Mouse (Mus musculus) urinary bladder, adult 2 months (tissue): ENCODE data around the gene Ppp2r2c. TPM values are rescaled to one million over a fixed set of nuclear protein-coding genes. Genes with fewer than 3 reads are reported as not detected.

ENCODE experiments used
- DNase-seq: peaks from one replicate; pipeline ENCODE4 v3.0.0; 2022; ENCODE audit warnings: low spot score
- polyA plus RNA-seq: library from polyadenylated mRNA; depleted of rRNA; stranded (reverse); fragments of >200 nt; gene quantifications from 2 replicates; pipeline ENCODE4 v1.2.3, GENCODE M21; 2012

Ppp2r2c gene
- polyA plus RNA-seq, 1 experiment: 0.11 TPM

GRCm38 (mm10) chr5:36869578-36870236 is 1.4 kb downstream of the Ppp2r2c start:
- no peak for DNase-seq

GRCm38 (mm10) chr5:36870916-36871315 is 2.6 kb downstream of the Ppp2r2c start:
- no peak for DNase-seq

GRCm38 (mm10) chr5:36875956-36876355 is 7.6 kb downstream of the Ppp2r2c start:
- no peak for DNase-seq

GRCm38 (mm10) chr5:36876777-36877396 is 8.6 kb downstream of the Ppp2r2c start:
- no peak for DNase-seq

- no peak for DNase-seq
Measured at GRCm38 (mm10) chr5:36877641-36878040, 9.3 kb downstream of the Ppp2r2c start.

- DNase-seq: no peak
Measured at GRCm38 (mm10) chr5:36878801-36879200, 10.5 kb downstream of the Ppp2r2c start.

GRCm38 (mm10) chr5:36880622-36881021 is 12.3 kb downstream of the Ppp2r2c start:
- DNase-seq: no peak

- DNase-seq: no peak
Measured at GRCm38 (mm10) chr5:36883516-36883915, 15.2 kb downstream of the Ppp2r2c start.

GRCm38 (mm10) chr5:36885067-36885466 is 16.8 kb downstream of the Ppp2r2c start:
- DNase-seq: no peak

GRCm38 (mm10) chr5:36885595-36885994 is 17.3 kb downstream of the Ppp2r2c start:
- no peak for DNase-seq

GRCm38 (mm10) chr5:36886298-36886697 is 18.0 kb downstream of the Ppp2r2c start:
- no peak for DNase-seq

- DNase-seq: no peak
Measured at GRCm38 (mm10) chr5:36886852-36887283, 18.6 kb downstream of the Ppp2r2c start.

- no peak for DNase-seq
Measured at GRCm38 (mm10) chr5:36887299-36887988, 19.1 kb downstream of the Ppp2r2c start.

GRCm38 (mm10) chr5:36888501-36888900 is 20.2 kb downstream of the Ppp2r2c start:
- no peak for DNase-seq

GRCm38 (mm10) chr5:36888911-36889310 is 20.6 kb downstream of the Ppp2r2c start:
- DNase-seq: no peak

- DNase-seq: no peak
Measured at GRCm38 (mm10) chr5:36889380-36889886, 21.1 kb downstream of the Ppp2r2c start.

- no peak for DNase-seq
Measured at GRCm38 (mm10) chr5:36890794-36891193, 22.5 kb downstream of the Ppp2r2c start.

- DNase-seq: no peak
Measured at GRCm38 (mm10) chr5:36891793-36892470, 23.6 kb downstream of the Ppp2r2c start.

- DNase-seq: no peak
Measured at GRCm38 (mm10) chr5:36893263-36893662, 24.9 kb downstream of the Ppp2r2c start.

GRCm38 (mm10) chr5:36894070-36894469 is 25.8 kb downstream of the Ppp2r2c start:
- no peak for DNase-seq

- DNase-seq: no peak
Measured at GRCm38 (mm10) chr5:36894604-36895368, 26.5 kb downstream of the Ppp2r2c start.
